Mouse (Mus musculus) ES-E14 (cell line): ENCODE data around the gene Cyp2d9.
"Not testable (repeated sequence)": the region's sequence is repeated elsewhere in the genome, so short reads cannot be mapped to it uniquely, and the experiment has no call there.

Source experiments
- CHD2 ChIP-seq: IDR thresholded peaks from 2 replicates; pipeline ENCODE4 v1.6.1; 2014; ENCODE audit warnings: mild to moderate bottlenecking, low read depth, low read length, inconsistent platforms
- HCFC1 ChIP-seq: IDR thresholded peaks from 2 replicates; pipeline ENCODE4 v1.6.1; 2012; ENCODE audit warnings: low read length, inconsistent platforms, borderline replicate concordance; ENCODE audit not compliant: insufficient read depth
- MAFK ChIP-seq: IDR thresholded peaks from 2 replicates; pipeline ENCODE4 v1.6.1; 2014; ENCODE audit warnings: mild to moderate bottlenecking, low read depth, low read length, inconsistent platforms; ENCODE audit not compliant: insufficient read depth
- ZC3H11A ChIP-seq: IDR thresholded peaks from 2 replicates; pipeline ENCODE4 v1.6.1; 2012; ENCODE audit warnings: low read depth, mild to moderate bottlenecking, inconsistent platforms, low read length, borderline replicate concordance
- ZNF384 ChIP-seq: IDR thresholded peaks from 2 replicates; pipeline ENCODE4 v1.6.1; 2012; ENCODE audit warnings: low read depth, low read length, inconsistent platforms

- not testable (repeated sequence) for TF ChIP-seq CHD2, ZNF384, MAFK, HCFC1, ZC3H11A
Observed at GRCm38 (mm10) chr15:82459266-82459665, 26.0 kb downstream of the Cyp2d9 start.
